Mouse (Mus musculus) hindbrain, embryonic 13.5 days (tissue): ENCODE results near the gene Fank1. TPM values are rescaled to one million over a fixed set of nuclear protein-coding genes. Genes with fewer than 3 reads are reported as not detected.
A peak's percentile ranks its signal among the peaks of the same experiment; 100 is the strongest.

Experiments used
- ATAC-seq: fragments of 200-750 bp; cut with Nextera tagmentation; 2 replicates; pipeline ENCODE4 v1.8.0; 2017; ENCODE audit warnings: moderate TSS enrichment; ENCODE audit not compliant: low FRiP score
- H3K27ac ChIP-seq: fragments of 300-500 bp; sonication (generic); 2 replicates; pipeline ENCODE4 v1.5.1; 2015; ENCODE audit warnings: inconsistent platforms, mild to moderate bottlenecking, moderate library complexity
- H3K27me3 ChIP-seq: fragments of 300-500 bp; sonication (generic); 2 replicates; pipeline ENCODE4 v1.6.1; 2015; ENCODE audit warnings: mild to moderate bottlenecking, inconsistent platforms
- H3K36me3 ChIP-seq: fragments of 300-500 bp; sonication (generic); 2 replicates; pipeline ENCODE4 v1.6.1; 2015; ENCODE audit warnings: mild to moderate bottlenecking, inconsistent platforms
- H3K4me1 ChIP-seq: fragments of 300-500 bp; sonication (generic); replicated peaks from 2 replicates; pipeline ENCODE4 v1.6.1; 2015; ENCODE audit warnings: inconsistent platforms
- H3K4me2 ChIP-seq: fragments of 300-500 bp; sonication (generic); 2 replicates; pipeline ENCODE4 v1.6.1; 2015; ENCODE audit warnings: inconsistent platforms, mild to moderate bottlenecking, moderate library complexity
- H3K4me3 ChIP-seq: fragments of 300-500 bp; sonication (generic); 2 replicates; pipeline ENCODE4 v1.5.1; 2015; ENCODE audit warnings: mild to moderate bottlenecking, inconsistent platforms
- H3K9ac ChIP-seq: fragments of 300-500 bp; sonication (generic); 2 replicates; pipeline ENCODE4 v1.6.1; 2015; ENCODE audit warnings: mild to moderate bottlenecking, inconsistent platforms
- H3K9me3 ChIP-seq: fragments of 300-500 bp; sonication (generic); 2 replicates; pipeline ENCODE4 v1.6.1; 2016; ENCODE audit warnings: inconsistent platforms
- WGBS: fragments of 180-500 bp; shearing (Covaris S2); methylation state at CpG from one replicate; pipeline ENCODE4 v1.1.7; 2015; 5-methylcytosine and 5-hydroxymethylcytosine counted together
- polyA plus RNA-seq: library from polyadenylated mRNA; unstranded; fragments of >200 nt; fragmentation: Nextera tagmentation; extraction: Ambion mirVana; gene quantifications from 2 replicates; pipeline ENCODE4 v1.2.1, GENCODE M21; 2015

Gene Fank1
- polyA plus RNA-seq, 1 experiment from 2014 or later: 3.3 TPM

DNA sequence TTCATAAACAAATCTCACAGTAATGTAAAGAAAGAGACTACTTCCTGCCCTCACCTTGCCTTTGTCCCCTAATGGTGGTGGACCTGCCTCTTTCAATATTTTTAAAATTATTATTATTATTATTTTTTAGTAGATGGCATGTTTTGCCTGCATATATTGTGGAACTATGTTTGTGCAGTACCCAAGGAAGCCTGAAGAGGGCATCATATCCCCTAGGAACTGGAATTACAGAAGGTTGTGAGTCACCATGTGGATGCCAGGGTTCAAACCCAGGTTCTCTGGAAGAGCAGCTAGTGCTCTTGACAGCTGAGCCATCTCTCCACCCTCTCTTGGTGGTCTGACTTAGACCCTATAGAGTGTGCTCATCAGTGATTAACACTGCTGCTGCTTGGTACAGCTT lies 74.1 kb downstream of the Fank1 start:
- Histone ChIP-seq H3K9ac (no peak overlapping the region), H3K9me3 (no peaks in the 10 kb centered on the region)

DNA sequence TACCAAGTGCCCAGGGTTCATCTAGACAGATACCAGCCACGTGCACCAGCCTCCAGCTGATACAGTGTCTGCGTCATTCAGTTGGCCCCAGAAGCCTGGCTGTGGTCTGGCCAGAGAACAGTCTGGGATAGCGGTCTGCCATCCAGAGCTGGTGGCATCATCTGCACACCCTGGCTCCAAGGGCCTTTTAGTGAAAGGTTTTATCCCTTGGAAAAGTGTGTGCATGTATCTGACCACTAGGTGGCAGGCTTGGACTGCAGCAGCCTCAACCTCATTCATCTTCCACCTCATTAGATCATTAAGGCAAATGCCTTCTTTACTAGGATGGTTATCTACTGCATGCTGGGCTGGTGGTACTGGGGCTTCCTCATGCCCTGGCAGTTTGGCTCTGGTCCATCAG lies 79.6 kb downstream of the Fank1 start:
- WGBS: 25% methylated on average over 3 of the region's 3 CpGs
- Histone ChIP-seq H3K36me3 (no peaks in the 10 kb centered on the region), H3K27ac (no peak overlapping the region), H3K4me3 (no peak overlapping the region), H3K4me1 (peaks cover 3% of the 10 kb centered on the region; the same call in 1 of the 2 replicates), H3K4me2 (no peak overlapping the region), H3K9me3 (no peaks in the 10 kb centered on the region), H3K27me3 (0 out of 2 replicates have a peak, but pooled peaks cover 3% of the 10 kb centered on the region), H3K9ac (no peak overlapping the region; the same call in 1 of the 2 replicates)
- ATAC-seq: 0 out of 2 replicates have a peak, but pooled peaks have one; percentile 43

More for the DNA sequence above, 74.1 kb downstream of the Fank1 start:
- Histone ChIP-seq H3K4me1 (no peaks in the 10 kb centered on the region), H3K27ac (no peak overlapping the region), H3K4me2 (no peak overlapping the region), H3K27me3 (no peaks in the 10 kb centered on the region), H3K36me3 (no peaks in the 10 kb centered on the region), H3K4me3 (no peak overlapping the region)
- ATAC-seq: no peak

DNA sequence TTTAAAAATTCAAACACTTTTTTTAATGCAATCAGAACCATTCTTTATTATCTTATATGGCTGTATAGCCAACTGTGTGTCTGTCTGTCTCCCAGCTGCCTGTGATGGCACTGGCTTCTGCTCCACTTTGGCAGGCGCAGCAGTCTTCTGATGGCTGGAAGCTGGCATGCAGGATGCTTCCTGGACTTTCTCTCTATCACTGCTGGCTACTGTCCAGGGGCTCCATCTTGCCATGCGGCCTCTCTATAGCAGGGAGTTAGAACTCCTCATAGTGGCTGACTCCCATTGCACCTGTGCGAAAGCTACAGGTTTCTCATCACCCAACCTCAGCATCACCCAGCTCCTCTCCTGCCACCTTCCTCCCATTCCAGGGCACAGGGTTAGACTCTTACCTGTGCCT lies 81.8 kb downstream of the Fank1 start:
- Histone ChIP-seq H3K4me2 (no peak overlapping the region), H3K36me3 (no peaks in the 10 kb centered on the region), H3K27me3 (0 out of 2 replicates have a peak, but pooled peaks cover 3% of the 10 kb centered on the region), H3K4me3 (no peak overlapping the region), H3K9me3 (no peaks in the 10 kb centered on the region), H3K9ac (no peak overlapping the region), H3K27ac (no peak overlapping the region), H3K4me1 (peaks cover 3% of the 10 kb centered on the region; the same call in 1 of the 2 replicates)
- WGBS: 92% methylated on average over 3 of the region's 3 CpGs
- no peak for ATAC-seq

DNA sequence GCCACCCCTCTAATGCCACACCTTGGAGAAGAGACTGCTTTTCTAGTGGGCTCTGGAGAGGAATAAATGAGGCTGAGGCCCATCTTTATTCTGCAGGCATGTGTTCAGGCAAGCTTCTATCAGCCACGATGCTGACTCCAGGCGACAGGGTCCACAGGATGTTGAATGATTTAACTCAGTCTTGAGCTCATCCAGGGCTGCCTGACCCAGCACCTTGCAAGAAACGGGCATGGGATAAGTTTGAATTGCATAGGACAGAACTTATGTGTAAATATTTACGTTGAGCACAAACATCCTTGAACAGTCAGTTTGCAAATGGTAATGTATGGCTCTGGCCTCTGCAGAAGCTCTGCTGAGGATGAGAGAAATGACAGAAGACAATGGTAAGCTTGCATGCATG lies 82.9 kb downstream of the Fank1 start:
- Histone ChIP-seq H3K36me3 (no peaks in the 10 kb centered on the region), H3K4me1 (peaks cover 6% of the 10 kb centered on the region; the same call in 1 of the 2 replicates), H3K27me3 (0 out of 2 replicates have a peak, but pooled peaks cover 3% of the 10 kb centered on the region), H3K9me3 (no peaks in the 10 kb centered on the region), H3K9ac (no peak overlapping the region), H3K4me3 (no peak overlapping the region), H3K4me2 (no peak overlapping the region), H3K27ac (no peak overlapping the region)
- 83% methylated on average over 4 of the region's 4 CpGs for WGBS
- ATAC-seq: no peak

DNA sequence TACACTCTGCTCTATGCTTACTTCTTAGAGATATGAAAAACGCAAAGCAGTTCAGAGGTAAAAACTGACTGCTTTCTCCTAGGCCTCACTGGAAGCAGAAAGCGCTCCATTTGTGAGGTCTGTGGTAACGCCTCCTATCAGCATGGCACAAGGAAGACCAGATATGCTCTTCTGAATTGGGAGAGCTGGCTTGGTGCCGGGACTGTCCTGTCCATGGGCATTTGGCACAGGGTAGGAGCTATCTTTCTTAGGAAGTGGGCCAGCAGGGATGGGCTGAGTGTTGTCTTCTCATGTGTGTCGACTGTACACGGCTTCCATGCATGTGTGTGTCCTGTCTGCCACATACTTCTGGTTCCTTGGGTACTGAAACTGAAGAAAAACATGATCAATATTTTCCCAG lies 85.6 kb downstream of the Fank1 start:
- Histone ChIP-seq H3K4me1 (0 out of 2 replicates have a peak, but pooled peaks cover 3% of the 10 kb centered on the region), H3K27ac (no peak overlapping the region), H3K9ac (no peak overlapping the region), H3K9me3 (no peaks in the 10 kb centered on the region), H3K27me3 (0 out of 2 replicates have a peak, but pooled peaks cover 3% of the 10 kb centered on the region), H3K4me3 (no peak overlapping the region), H3K4me2 (no peak overlapping the region), H3K36me3 (no peaks in the 10 kb centered on the region)
- ATAC-seq: no peak
- 95% methylated on average over 6 of the region's 6 CpGs for WGBS

DNA sequence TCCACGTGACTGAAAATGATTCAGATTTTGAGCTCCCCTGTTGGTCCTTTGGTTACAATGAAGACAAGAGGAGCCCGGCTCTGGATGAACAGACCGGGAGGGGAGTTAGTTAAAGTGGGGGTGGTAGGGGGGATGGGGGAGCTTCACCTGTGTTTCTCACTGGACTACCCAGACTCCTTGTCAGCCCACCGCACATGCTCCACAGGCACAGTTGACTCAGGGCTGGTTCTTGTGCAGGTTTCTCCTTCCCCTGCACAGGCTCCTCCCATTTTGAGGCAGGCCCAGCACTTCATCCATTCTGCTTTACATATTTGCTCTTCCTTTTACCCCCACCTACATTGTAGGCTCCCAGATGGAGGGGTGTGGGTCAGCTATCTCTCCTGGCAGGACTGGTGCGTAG lies 86.1 kb downstream of the Fank1 start:
- Histone ChIP-seq H3K27ac (no peak overlapping the region), H3K36me3 (no peaks in the 10 kb centered on the region), H3K4me3 (no peak overlapping the region), H3K4me2 (no peak overlapping the region), H3K9me3 (no peaks in the 10 kb centered on the region), H3K4me1 (0 out of 2 replicates have a peak, but pooled peaks cover 3% of the 10 kb centered on the region), H3K27me3 (0 out of 2 replicates have a peak, but pooled peaks cover 1% of the 10 kb centered on the region), H3K9ac (no peak overlapping the region)
- 89% methylated on average over 5 of the region's 5 CpGs for WGBS
- no peak for ATAC-seq

DNA sequence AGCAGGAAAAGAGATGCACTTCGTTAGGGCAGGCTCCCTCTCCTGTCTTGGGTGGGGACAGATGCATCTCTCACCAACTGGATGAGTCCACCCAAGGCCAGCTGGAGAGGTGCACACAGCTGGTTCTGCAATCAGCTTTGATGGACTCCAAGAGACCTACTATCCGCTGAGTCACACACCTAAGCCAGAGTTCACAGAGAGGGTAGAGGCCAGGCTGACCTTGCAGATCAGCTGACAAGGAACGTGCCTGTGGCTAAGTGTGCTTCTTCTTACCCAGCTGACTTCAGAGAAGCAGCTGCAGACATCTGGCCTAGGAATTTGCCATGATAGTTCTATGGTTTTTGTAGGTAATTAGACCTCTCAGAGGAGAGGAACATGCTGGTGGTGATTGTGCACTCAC lies 86.5 kb downstream of the Fank1 start:
- Histone ChIP-seq H3K9me3 (no peaks in the 10 kb centered on the region), H3K4me1 (0 out of 2 replicates have a peak, but pooled peaks cover 3% of the 10 kb centered on the region), H3K27ac (no peak overlapping the region), H3K4me3 (no peak overlapping the region), H3K9ac (no peak overlapping the region), H3K4me2 (no peak overlapping the region), H3K36me3 (no peaks in the 10 kb centered on the region), H3K27me3 (no peaks in the 10 kb centered on the region)
- no peak for ATAC-seq
- 86% methylated on average over 3 of the region's 3 CpGs for WGBS

DNA sequence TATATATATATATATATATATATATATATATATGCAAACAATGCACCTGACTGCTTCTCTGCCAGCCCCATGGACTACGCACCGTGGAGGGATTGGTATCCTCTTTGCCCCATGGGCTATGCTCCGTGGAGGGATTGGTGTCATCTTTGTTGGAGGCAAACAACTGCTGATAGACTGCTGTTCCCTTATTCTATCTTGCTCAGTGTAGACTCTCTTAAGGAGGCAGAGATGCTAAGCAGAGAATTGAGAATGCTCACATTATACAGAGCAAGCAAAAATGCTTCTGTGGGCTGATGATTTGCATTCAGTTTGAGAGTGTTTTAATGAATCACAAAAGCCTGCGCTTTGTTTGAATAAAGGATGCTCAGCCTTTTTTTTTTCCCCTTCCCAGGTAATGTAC lies 87.0 kb downstream of the Fank1 start:
- no peak overlapping the region for H3K9ac ChIP-seq
- 76% methylated on average over 4 of the region's 4 CpGs for WGBS
- H3K9me3 ChIP-seq: no peaks in the 10 kb centered on the region

DNA sequence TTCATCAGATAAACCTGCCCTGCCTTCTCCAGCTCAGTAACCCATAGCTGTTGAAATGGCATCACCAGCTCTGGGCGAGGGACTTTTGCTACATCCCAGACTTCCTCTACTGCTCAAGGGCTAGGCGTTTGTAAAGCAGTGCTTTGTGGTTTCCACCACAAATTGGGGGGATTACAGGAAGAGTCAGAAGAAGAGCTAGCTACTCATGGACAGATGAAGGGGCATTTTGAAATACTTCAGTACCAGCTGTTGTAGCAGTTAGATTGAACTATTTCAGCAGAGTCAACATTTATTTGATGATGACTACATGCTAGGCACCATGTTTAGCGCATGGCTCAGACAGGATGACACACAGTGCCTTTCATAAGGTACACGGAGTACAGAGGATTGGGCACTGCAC lies 93.6 kb downstream of the Fank1 start:
- Histone ChIP-seq H3K4me2 (no peak overlapping the region), H3K9me3 (no peaks in the 10 kb centered on the region), H3K27ac (no peak overlapping the region), H3K27me3 (no peaks in the 10 kb centered on the region), H3K9ac (no peak overlapping the region), H3K36me3 (no peaks in the 10 kb centered on the region), H3K4me3 (no peak overlapping the region), H3K4me1 (no peaks in the 10 kb centered on the region)
- WGBS: 91% methylated on average over 4 of the region's 4 CpGs
- no peak for ATAC-seq

More for the DNA sequence above, 87.0 kb downstream of the Fank1 start:
- 0 out of 2 replicates have a peak, but pooled peaks cover 3% of the 10 kb centered on the region for H3K4me1 ChIP-seq
- H3K4me2 ChIP-seq: no peak overlapping the region
- H3K27ac ChIP-seq: no peak overlapping the region
- no peaks in the 10 kb centered on the region for H3K27me3 ChIP-seq
- ATAC-seq: no peak
- H3K4me3 ChIP-seq: no peak overlapping the region
- no peaks in the 10 kb centered on the region for H3K36me3 ChIP-seq

DNA sequence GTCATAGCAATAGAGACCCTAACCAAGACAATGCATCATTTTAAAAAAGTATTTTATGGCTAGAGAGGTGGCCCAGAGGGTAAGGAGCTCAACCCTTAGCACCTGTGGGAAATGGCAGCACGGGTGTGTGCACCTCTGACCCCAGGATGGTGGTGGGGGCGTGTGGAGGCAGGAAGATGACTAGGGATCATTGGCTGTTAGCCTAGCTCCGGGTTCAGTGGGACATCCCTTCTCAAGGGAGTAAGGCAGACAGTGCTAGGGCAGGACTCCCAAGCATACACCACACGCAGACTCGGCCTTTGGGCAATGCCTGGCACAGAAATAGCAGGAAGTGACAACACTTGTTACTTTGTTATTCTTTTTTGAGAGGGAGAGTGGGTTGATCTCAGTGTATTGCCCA lies 96.0 kb downstream of the Fank1 start:
- no peak for ATAC-seq
- Histone ChIP-seq H3K4me3 (no peak overlapping the region), H3K27me3 (no peaks in the 10 kb centered on the region), H3K27ac (no peak overlapping the region), H3K36me3 (no peaks in the 10 kb centered on the region), H3K9me3 (no peaks in the 10 kb centered on the region), H3K9ac (no peak overlapping the region), H3K4me1 (no peaks in the 10 kb centered on the region), H3K4me2 (no peak overlapping the region)
- WGBS: 91% methylated on average over 5 of the region's 5 CpGs

DNA sequence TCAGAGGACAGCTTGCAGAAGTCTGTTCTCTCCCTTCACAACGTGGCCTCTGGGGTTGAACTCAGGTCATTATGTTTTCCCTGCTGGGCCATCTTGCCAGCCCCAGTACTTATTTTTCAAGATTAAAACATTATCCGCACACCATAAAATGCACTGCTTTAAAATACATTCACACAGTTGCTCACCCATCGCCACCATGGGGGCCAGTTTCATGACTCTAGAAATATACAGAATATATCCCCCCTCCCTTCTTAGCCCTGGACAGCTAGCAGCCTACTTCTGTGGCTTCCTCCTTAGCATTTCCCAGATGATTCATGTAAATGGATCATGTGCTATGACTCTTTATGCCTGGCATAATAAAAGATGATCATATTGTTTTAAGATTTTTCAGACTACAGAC lies 99.5 kb downstream of the Fank1 start:
- Histone ChIP-seq H3K4me2 (no peak overlapping the region), H3K4me3 (no peak overlapping the region), H3K9me3 (no peaks in the 10 kb centered on the region), H3K4me1 (no peaks in the 10 kb centered on the region), H3K9ac (no peak overlapping the region), H3K36me3 (no peaks in the 10 kb centered on the region), H3K27ac (no peak overlapping the region), H3K27me3 (no peaks in the 10 kb centered on the region)
- 73% methylated on average over 3 of the region's 3 CpGs for WGBS
- no peak for ATAC-seq

DNA sequence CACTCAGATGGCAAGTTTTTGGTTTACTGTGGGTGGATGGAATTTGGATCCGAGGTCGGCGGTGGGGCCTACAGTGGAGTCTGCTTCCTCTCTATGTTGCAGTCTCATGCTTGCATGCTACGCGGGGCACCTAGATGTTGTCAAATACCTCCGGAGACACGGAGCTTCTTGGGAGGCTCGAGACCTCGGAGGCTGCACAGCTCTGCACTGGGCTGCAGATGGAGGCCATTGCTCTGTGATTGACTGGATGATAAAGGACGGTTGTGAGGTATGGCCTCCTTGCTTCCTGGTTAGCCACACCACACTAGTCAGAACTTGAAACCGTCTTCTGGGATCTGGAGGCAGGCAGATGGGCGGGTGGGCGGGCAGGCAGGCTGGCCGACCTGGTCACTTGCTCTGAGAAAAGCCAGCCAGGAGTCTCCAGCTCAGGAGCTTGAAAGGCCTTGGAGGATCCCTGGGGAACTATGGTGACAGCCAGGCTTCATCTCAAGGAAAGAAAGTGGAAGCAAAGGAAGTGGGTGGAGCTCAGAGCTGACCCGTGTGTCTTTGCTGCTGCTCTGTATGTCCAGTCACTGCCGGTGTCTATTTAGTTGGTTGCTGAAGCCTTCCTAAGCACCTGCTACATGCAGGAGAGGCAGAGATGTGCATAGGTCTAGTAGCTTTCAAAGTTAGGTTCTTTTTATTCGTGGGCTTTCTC lies 100.1 kb downstream of the Fank1 start:
- H3K4me2 ChIP-seq: no peak overlapping the region
- H3K36me3 ChIP-seq: no peaks in the 10 kb centered on the region
- H3K27me3 ChIP-seq: no peaks in the 10 kb centered on the region
- H3K4me1 ChIP-seq: no peaks in the 10 kb centered on the region
- H3K4me3 ChIP-seq: no peak overlapping the region
- no peak overlapping the region for H3K27ac ChIP-seq
- no peaks in the 10 kb centered on the region for H3K9me3 ChIP-seq
- ATAC-seq: no peak
- 84% methylated on average over 17 of the region's 17 CpGs for WGBS
- H3K9ac ChIP-seq: no peak overlapping the region

DNA sequence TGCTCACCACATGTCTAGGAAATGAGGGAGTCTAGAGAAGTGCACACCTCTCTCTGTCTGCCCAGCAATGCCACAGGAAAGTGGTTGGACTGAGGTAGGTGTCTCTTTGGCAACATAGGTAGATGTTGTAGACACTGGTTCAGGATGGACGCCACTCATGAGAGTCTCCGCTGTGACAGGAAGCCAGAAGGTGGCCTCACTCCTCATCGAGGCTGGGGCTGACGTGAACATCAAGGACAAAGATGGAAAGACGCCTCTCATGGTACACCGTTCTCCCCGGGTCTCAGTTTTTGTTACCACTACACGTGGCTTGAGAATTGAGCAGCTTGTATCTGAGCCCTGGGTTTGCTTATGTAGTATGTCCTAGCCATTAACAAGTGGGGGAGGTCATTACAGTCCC lies 103.1 kb downstream of the Fank1 start:
- Histone ChIP-seq H3K36me3 (no peaks in the 10 kb centered on the region), H3K4me1 (no peaks in the 10 kb centered on the region), H3K4me3 (no peak overlapping the region), H3K27ac (no peak overlapping the region), H3K27me3 (no peaks in the 10 kb centered on the region), H3K9ac (no peak overlapping the region), H3K9me3 (no peaks in the 10 kb centered on the region), H3K4me2 (no peak overlapping the region)
- no peak for ATAC-seq
- WGBS: 94% methylated on average over 8 of the region's 8 CpGs
